Mouse (Mus musculus): Measurements from ENCODE around the gene Psmd1.
"Not testable (repeated sequence)": the region's sequence is repeated elsewhere in the genome, so short reads cannot be mapped to it uniquely, and the experiment has no call there.

The Psmd1 gene

GRCm38 (mm10) chr1:86064271-86064991, at the start of gene Psmd1:
Gene Psmd1 (plus strand): TSS chr1:86064387.
- peak; percentile 90 to 93 for DNase-seq

DNA sequence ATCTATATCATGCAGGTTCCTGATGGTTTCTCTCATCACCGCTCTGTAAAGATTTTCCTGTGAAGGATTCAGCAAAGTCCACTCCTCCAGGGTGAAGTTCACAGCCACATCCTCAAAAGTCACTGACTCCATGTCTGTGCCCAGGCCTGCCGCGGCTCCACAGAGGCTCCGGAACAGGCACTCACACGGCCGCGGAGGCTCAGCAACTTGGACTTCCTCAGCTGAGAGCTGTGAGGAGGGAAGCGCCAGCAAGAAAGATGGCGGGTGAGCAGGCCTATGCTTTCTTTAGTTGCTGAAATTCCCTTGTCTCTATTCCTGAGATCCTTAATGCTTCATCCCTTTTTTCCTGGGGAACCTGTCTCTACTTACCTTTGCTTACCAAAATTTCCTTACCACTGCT, 48.4 kb upstream of the Psmd1 start:
- not testable (repeated sequence) for DNase-seq

- no peak for DNase-seq
Observed at GRCm38 (mm10) chr1:86016516-86016915, 47.7 kb upstream of the Psmd1 start, which contains the start of gene Spata3. Gene Spata3 (plus strand): TSS chr1:86016816.

DNA sequence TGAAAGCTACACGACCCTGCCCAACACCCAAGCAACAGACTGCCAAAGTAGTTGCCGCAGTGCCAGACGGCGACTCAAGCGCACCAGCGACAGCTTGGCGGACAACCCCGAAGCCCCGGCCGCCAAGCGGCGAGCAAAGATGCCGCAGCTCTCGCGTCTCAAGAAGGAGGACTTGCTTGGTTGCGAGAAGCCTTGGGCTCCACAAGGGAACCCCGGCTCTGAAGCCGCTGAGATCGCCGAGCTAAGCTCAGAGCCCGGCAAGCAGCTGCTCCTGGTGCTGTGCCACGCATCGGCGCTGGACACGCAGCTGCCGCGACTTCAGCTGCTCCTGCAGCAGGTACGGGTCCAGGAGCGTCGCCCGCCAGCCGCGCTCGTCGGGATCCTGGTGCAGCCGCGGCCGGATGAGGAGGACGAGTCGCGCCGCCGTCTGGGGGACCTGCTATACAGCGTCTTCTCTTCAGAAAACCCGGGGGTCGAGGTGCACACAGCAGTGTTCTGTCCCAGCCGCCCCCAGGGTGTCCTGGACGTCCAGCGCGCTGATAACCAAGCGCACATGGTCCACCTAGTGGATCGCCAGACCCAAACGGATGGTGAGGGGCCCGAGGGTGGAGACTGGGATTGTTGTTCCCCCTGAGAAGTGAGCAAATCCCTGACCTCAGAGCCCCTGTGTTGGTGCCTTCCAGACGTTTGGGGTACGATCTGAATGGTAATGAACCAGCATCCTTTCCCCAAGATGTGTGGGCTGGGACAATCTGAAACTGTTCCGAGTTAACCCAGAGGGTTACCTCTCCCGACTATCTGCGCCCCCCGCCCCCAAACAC, 45.7 kb upstream of the Psmd1 start:
- DNase-seq: peak; percentile 7 to 43

GRCm38 (mm10) chr1:86021365-86021989, 42.7 kb upstream of the Psmd1 start:
- DNase-seq: no peak

- no peak for DNase-seq
Observed at GRCm38 (mm10) chr1:86032273-86032987, 31.8 kb upstream of the Psmd1 start.

- DNase-seq: peak in 1 of 2 experiments; percentile 52
Observed at GRCm38 (mm10) chr1:86038191-86038951, 25.8 kb upstream of the Psmd1 start.

DNA sequence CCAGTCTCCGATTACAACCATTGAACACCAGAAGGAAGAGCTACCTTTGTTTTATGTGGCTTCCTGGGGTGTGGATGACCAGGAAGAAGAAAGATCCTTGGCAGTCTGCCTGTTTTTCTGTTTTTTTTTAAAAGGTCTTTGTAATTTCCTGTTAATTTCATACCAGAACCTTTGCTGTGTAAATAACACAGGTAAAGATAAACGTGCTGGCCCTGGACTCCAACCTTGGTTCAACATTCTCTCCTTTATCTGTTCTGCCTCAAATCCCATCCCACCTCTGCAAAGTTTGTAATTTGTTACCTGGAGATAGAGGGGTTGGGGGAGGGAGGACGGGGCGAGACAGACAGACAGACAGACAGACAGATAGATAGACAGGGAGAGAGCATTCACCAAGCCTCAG, 24.1 kb upstream of the Psmd1 start:
- no peak for DNase-seq

DNA sequence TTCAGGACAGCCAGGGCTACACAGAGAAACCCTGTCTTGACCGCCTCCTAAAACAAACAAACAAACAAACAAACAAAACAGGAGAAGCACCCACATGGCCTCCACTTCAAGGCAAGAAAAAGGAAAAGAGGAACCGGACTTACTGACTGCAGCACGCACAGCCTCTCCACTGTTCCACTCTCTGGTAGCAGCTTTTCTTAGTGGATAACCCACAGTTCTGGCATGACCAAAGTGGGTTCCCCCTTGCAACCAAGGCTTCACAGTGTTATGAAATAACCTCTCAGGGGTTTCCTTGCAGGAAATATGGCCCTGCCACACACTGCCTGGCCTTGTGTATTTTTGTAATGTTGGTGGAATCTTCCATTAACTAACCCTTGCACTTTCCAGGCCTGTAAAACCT, 23.4 kb upstream of the Psmd1 start:
- DNase-seq: no peak

- no peak for DNase-seq
Observed at GRCm38 (mm10) chr1:86045056-86045455, 19.1 kb upstream of the Psmd1 start.

- DNase-seq: peak; percentile 25 to 58
Observed at GRCm38 (mm10) chr1:86045848-86046805, 18.1 kb upstream of the Psmd1 start, which contains the start of gene 2810459M11Rik. Gene 2810459M11Rik (plus strand): TSS chr1:86045863.

GRCm38 (mm10) chr1:86046833-86047563, 17.2 kb upstream of the Psmd1 start:
- DNase-seq: no peak

DNA sequence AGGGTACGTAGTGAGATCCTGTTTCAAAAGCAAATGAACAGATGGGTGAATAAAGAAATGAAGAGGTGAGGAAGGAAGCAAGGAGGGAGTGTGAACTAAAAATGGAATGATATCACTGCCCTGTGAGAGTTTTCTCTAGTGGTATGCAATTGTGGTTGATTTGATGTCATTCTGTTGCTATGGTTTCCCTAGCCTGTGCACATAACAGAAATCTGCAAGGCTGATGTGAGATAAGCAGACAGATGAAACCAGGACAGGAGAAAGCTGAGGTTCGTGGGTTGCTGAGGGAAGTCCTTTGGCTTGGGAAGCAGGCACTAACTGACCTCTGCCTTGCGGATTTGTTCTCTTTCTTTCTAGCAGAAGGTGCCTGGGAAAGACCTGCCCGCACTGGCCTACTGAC, 16.0 kb upstream of the Psmd1 start:
- DNase-seq: no peak

GRCm38 (mm10) chr1:86048744-86049143, 15.4 kb upstream of the Psmd1 start:
- no peak for DNase-seq

DNA sequence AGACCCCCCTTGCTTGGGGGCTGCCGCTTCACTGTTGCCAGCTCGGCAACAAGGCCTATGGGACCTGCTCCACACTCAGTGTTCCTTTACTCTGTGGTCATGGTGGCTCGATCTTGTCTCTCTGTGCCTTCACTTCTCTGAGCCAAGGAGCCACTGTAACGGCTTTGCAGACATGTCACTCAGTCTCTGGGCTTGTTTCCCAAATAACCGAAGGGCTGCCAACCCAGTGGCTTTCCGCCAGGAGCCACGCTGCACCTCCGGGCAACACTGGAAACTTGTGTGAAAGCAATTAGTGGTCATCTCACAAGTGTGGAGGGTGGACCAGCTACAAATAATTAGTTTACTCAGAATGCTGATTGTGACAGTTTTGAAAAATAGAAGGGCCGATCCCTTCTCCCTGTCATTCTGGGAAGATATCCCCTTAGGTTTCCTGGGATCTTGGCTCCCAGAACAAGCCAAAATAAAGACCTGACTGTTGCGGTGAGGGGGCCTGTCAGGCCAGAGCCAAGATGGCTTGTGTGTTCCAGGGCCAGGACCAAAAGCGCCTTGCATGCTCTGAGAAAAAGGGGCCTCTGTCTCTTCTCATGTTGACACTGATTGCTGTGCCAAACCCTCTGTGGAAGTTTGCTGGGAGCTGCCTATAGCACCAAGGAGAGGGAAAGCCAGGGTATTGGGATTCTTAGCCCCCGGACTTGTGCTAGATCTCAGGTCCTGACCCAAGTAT, 10.8 kb upstream of the Psmd1 start:
- no peak for DNase-seq

DNA sequence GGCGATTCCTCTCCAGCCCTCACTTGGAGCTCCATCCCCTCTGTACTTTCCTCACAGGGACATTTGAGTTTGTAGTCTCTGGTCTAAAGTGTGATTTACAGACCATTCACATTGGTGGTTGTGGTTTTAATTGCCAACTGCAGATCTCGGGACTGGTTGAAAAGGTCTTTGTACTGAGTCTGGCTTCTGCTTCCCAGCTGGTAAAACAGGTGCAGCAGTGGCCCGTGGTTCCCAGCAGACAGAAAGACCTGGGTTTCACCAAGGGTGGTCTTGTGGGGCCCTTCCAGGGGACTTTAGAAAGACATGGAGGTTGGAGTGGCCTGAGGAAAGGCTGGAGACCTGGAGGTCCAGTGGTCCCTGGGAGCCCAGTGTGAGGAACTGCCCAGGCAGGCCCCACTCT, 9.2 kb upstream of the Psmd1 start:
- DNase-seq: no peak

- no peak for DNase-seq
Observed at GRCm38 (mm10) chr1:86056284-86056683, 7.9 kb upstream of the Psmd1 start.

GRCm38 (mm10) chr1:86058856-86059769, 5.1 kb upstream of the Psmd1 start:
- peak; percentile 97 to 99 for DNase-seq
